Mouse (Mus musculus): ENCODE data around the gene Gm10974.

The Gm10974 gene

DNA sequence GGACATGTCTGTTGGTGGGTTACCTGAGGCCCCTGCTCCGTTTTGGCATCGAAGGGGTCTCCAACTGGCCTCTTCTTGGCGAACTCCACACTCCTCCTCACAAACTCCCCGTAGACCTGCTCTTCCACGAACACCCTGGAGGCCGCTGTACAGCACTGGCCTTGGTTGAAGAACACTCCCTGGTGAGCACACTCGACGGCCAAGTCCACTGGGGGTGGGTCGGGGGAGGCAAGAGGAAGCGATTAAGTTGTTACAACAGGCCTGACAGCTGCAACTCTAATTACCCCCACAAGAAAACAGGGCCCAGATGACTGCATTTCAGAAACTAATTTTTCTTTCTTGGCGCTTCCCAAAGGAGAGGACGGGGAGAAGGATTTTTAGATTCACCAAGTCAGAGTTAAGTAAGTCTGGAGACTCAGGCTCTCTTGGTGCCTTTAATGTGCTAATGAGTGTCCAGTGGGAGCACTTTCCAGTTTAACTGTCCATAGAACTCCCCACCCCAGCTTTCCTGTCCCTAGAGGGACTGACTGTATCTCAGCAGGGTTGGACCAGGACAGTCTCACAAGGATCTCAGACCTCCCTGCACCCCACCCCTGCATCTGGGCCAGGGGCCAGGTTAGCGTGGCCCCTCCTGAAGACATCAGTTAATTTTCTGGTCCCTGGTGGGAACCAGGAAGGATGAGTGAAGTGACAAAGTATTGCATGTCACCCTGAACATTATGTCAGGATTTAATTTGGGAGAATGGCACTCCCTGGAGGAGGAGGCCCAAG lies 40.4 kb downstream of the Gm10974 start:
- DNase-seq = peak in 1 of 2 experiments; percentile 17

DNA sequence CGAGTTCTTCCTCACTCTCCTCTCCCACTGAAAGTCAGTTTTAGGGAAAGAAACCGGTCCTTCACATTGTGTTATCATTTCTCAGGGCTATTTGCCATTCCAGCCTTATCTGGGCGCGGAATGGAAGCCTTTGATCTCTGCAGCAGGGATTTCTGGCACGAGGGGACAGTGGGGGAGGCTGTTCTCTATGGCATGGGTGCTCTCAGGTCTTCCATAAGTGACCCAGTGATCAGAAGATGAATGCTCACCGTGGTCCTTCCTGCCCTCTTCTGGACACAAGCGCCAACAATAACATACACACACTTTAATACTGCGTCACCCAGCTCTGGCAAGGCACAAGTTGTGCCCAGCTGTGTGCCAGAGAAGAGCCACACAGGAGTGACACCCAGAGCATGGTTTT lies 41.3 kb downstream of the Gm10974 start:
- no peak for DNase-seq

DNA sequence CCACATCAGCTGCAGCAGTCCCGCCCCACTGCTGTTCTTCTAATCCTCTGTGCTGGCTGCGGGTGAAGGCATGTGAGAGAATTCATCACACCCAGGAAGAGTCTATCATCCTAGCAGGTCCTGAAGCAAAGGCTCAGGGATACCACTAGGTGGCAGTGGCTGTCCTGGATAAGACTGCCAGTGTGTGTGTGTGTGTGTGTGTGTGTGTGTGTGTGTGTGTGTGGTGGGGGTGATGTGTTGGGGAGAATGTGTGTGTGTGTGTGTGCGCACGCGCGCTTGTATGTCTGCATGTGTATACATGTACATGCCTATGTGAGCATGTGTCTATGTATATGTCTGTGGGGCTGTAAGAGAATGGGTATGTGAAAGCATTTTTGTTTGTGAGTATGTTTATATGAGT lies 43.7 kb downstream of the Gm10974 start:
- DNase-seq = peak; percentile 17 to 66

DNA sequence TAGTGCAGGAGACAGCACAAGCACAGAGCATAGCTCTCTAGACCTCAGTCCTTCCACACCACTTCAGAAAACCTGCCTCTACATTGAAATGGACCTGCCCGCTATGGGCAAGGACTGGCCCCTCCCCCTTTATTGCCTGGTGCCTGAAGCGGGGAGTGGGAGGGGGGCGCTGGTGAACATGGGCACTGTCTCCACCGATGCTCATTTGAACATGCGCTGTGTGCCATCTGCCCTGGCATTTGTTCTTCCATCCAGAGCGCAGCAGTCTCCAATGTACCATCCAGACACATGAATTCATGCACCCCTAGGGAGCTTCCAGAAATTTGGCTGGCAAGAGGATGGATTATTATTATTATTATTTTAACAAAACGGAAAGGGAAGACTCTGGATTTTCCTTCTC lies 47.4 kb downstream of the Gm10974 start:
- no peak for DNase-seq

DNA sequence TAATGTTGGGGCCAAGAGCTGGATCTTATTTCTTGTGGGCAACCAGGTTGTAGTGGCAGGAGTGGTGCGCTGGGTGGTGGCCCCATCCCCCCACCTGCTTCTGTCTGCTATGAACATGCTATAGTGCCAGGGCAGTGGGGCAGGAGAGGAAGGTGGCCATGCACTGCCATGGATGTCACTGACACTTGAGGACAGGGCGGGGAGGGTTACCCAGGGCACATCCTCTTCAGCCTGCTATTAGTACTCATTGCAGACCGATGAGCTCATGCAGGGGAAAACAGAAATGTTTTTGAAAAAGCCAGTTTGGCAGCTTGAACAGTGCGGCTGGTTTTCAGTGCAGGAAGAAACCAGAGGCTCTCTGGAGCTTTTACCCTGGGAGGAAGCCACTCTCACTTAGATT lies 51.1 kb downstream of the Gm10974 start:
- DNase-seq = no peak

DNA sequence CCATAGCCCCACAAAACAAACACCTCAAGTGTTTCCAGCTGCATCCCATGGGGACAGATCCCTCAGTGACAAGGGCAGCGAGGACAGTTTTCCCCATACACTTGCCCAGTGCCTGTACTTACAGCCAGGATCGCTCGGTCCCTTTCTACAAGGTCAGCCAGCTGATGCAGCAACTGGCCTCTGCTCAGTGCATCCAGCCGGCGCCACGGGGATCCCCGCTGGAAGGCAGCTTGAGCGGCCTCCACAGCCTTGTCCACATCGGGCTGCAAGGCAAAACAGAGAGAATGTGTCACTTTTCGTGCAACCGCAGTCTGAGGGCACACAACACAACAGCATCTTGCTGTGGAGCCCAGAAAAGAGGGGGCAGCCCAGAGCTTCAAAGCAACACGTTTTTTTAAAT lies 53.3 kb downstream of the Gm10974 start:
- DNase-seq = no peak

DNA sequence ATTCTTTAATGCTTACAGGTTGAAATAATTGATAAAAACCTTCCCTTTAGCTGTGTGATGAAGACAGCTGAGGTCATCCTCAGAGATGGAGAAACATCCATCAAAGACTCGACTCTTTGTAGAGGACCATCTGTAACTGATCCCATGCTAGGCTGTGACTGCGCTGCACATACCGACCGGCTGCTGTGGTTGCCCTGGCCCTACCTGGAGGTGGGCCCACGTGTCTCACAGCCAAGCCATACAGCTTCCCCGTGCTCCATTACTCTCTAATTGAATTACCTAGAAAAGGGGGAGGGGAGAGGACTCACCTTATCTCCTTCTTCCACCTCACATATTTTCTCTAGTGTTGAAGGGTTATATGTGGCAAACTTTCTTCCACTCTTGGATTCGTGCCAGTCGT lies 56.2 kb downstream of the Gm10974 start:
- no peak for DNase-seq

DNA sequence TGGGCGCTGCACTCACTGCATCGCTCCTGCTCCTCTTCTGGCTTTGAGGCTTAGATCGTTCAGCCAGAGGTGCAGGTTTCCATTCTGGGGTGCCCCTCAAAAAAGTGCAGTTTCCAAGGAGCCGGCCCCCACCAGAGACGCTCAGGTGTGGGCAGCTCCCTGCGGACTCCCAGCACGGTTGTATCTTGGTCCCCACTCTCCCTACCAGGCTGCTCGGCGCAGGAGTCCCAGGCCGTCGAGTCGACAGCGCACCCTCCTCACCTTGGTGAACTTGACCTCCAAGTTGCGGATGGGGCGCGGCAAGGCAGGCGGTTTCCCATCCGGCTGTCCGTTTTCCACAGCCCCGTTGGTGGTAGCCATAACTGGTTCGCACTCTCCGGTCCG lies 61.3 kb downstream of the Gm10974 start:
- no peak for DNase-seq

DNA sequence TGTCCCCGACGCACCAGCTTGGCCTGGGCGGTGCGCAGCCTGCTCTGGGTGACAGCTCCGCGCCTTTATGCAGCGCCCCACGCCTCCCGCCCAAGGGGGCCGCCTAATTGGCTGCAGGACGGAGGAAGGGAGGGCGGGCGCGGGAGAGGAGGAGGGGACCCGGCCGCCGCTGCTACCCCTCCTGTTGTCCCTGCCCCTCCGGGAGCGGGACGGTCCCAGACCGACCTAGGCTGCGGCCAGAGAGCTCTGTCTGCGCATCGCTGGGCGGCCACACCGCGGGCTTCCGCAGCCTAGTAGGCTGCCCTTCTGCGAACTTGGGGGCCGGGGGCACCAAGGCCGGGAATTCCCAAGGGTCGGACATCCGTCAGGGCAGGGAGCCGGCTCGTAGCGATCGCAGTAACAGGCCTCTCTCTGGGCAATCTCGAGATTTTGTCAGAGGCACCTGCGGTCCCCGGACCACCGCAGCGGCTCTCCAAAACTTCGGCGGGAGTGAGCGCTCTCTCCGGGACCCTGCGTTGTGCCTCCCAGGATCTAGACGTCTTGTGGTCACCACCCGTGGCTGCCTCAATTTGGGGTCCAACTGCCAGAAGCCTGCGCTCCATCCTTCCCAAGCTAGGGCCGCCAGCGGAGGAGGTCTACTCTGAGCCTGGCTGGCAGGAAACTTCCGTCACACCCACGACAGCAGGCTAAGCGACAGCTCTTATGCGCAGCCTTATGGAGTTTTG lies 61.9 kb downstream of the Gm10974 start, which contains the start of gene Aldh1a3:
TSS of gene Aldh1a3 (minus strand) at position 81 of the 725 bp plus-strand sequence.
- peak; percentile 45 to 67 for DNase-seq

DNA sequence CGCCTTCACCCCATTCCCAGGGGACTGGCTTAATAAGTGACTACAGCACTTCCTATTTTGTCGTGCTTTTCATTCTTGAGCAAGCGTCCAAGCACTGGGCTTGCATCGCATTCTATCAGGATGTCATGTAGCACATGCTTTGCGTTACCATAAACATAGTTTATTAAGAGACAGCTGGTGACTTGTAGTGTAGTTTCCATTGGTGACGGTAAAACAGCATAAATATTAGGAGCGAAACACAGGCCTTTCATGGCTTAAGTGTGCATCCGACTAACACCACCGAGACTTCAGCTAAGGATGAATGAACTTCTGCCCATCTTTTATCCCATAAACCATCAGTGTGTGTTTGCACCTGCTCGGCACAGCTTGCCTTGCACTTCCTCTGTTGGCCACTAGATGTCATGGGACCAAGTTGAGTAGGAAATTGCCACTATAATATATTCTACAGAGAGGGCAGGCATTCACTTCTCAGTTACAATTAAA lies 68.8 kb downstream of the Gm10974 start:
- DNase-seq = peak; percentile 51 to 83
